Mouse (Mus musculus) cerebellum, postnatal 25 days (tissue): Measurements from ENCODE around the gene Gm19345.

Source experiments
- DNase-seq, 2 experiments: peaks; one replicate each; pipeline ENCODE4 v3.0.0; 2021; ENCODE audit warnings: mixed read lengths in 2 of 2

Gene Gm19345

DNA sequence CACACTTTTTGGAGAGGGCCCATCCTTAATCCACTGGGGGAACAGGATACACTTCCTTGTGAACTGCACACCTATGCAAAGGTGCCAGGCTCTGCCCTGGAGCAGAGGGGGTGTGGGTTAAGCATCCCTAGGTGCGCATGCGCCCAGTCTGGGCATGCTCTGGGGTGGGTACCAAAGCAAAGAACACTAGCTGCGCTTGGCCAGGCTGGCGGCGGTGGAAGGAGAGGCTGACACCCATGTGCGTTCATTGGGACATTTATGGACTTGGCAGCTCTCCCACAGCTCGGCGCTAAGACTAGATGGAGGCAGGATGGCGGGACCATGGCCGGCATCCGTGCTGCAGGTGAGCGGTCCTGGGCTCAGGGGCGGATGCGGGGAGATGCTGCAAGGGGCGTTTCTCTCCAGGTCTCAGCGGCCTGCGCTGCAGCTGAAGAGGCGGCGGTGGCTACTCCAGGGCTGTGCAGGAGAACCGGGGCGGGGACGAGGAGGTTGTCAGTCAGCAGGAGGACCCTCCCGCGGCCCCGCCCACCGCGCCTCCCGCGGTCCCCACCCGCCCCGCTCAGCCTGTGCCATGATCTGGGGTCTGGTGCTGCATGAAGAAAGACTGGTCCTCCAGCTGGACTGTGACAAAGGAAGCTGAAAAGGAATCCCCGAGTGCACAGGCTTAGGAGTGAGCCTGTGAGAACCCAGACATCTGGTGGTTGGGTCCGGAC, at the start of gene Gm19345:
TSS of gene Gm19345 (plus strand) at position 146 of the 713 bp plus-strand sequence.
- peak; percentile 19 to 45 for DNase-seq

DNA sequence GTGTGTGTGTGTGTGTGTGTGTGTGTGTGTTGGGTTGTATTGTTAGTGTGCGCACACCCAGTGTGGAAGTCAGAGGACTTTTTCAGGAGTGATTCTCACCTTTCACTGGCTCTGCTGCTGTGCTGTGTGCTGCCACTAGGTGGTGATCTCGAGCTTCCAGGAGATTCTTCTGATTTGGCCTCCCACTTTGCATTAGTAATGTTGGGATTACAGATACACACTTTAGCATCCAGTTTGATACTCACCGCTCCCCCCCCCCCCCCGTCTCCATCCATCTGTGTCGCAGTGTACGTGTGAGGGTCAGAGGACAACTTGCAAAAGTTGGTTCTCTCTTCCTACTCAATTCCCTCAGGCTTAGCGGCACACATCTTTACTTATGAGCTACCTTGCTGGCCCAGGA, 48.8 kb upstream of the Gm19345 start:
- DNase-seq = peak; percentile 57 to 80

DNA sequence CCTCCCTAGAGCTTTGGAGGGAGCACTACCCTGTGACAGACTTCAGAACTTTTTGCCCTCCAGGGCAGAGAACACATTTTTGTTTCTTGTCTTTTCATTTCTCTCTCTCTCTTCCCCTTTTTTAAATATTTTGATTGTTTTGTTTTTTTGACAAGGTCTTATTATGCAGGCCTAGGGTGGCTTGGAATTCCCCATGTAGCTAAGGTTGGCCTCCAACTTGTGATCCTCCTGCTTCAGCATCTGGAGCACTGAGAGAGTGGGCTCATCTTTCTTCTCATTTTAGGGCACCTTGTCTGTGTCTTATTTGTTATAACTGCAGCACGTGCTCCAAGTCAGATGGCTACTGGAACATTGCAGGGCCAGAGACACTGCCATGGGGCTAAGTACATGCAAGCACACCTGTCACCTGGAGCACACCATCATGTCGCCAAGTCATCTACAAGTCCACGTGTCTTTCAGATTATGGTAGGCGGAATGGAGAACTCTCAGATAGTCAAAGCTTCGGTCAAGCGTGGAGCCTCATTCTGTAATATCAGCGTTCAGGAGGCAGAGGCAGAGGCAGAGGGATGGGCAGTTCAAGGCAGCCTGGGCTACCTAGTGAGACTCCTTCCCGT, 45.3 kb upstream of the Gm19345 start:
- no peak for DNase-seq

DNA sequence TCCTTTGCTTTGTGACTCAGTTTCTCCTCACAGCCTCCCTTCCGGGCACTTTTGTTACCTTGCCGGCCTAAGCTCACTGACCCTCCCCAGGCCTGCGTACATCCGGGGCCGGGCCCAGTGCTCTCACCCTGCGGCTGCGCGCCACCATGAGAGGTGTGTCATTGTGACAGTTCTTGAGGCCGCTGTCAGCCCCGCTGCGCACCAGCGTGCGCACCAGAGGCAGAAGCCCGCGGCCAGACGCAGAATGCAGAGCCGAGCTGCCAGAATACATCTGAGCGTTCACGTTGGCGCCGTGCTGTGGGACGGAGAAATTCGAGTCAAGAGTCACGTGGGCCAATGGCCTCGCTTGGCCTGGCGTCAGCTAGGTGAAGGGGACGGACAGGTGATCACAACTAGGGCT, 42.4 kb upstream of the Gm19345 start:
- peak in 1 of 2 experiments; percentile 20 for DNase-seq

DNA sequence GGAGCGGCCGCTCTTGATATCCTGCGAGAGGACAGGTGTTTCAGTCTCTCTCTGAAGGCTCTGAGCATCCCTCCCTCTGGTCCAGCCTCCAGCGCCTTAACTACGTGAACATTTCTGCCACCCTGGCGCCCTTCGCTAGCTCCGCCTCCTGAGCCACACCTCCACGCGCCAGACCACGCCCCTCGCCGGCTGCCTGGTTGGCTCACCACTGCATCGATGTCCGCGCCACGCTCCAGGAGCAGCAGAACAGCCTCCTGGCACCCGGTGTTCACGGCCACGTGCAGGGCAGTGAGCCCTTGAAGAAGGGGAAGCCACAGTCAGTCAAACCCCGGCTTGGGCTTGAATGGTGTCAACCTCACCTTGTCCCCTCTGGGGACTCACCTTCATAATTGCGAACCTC, 40.7 kb upstream of the Gm19345 start:
- DNase-seq = peak; percentile 18 to 62

DNA sequence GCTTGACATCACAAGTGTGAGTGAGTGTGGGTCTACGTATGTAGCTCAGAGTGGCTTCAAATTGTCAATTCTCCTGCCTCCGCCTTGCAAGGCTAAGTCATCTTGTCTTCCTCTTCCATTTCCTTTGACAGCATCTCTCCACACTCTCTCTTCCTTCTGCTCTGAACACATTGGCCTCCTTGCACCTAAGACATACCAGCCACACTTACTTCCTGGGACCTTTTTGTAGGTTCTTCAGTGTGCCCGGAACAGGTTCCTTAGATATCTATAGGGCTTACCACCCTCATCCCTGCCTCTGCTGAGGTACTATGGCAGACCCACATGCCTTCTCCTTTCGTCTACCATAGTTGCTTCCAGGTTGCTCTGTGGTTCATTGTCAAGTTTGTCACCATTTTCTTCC, 38.6 kb upstream of the Gm19345 start:
- DNase-seq = no peak

DNA sequence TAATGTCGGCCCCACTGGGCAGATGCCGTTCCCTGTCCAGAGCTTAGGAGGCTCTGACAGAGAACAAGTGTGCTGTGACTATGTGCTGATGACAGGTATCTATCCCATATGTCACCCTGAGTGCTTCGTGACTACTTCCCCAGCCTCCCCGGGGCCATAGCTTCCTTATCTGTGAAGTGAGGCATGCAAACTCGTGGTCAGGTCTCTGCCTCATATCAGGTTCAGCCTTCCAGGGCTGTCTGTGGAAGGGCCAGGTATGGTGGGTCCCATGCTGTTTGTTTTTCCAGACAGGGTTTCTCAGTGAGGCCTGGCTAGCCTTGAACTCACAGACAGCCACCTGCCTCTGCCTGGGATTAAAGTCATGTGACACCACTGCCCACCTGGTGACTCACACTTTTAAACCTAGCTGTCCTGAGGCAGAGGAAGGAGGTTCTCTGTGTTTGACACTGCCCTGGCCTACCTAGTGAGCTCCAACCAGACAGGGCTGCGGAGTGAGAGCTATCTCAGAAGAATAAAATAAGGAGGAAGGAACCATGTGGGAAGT, 38.2 kb upstream of the Gm19345 start:
- no peak for DNase-seq

DNA sequence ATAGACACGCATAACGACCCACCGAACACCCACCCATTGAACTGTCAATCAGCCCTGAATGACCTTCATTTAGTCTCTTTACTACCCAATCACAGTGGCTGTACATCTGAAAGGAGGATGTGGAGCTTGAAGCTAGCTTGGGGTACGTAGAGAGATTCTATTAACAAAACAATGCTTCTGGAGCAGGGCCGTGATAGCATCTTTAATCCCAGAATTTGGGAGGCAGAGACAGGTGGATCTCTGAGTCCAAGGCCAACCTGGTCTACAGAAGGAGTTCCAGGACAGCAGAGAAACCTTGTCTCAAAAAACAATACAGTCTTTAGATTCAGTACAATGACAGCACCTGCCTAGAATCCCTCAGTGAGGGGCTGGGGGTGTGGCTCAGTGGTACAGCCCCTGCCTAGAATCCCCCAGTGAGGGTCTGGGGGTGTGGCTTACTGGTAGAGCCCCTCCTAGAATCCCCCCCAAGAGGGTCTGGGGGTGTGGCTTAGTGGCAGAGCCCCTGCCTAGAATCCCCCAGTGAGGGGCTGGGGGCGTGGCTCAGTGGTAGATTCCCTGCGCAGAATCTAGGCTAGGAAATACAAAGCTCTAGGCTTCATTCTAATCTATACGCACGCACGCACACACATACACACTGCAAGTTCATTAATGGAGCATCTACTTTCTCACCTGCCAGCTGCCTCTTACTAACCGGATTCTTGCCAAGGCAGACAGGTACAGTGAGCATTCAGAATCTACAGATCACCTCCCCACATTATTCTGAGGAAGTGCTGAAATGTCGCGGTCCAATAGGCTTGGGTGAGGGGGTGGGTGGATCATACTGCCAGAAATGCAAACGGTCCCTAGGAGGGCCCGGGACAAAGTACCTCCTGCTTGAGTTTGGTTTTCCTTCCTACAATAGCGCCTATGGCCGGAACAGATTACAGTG, 36.2 kb upstream of the Gm19345 start:
- no peak for DNase-seq

DNA sequence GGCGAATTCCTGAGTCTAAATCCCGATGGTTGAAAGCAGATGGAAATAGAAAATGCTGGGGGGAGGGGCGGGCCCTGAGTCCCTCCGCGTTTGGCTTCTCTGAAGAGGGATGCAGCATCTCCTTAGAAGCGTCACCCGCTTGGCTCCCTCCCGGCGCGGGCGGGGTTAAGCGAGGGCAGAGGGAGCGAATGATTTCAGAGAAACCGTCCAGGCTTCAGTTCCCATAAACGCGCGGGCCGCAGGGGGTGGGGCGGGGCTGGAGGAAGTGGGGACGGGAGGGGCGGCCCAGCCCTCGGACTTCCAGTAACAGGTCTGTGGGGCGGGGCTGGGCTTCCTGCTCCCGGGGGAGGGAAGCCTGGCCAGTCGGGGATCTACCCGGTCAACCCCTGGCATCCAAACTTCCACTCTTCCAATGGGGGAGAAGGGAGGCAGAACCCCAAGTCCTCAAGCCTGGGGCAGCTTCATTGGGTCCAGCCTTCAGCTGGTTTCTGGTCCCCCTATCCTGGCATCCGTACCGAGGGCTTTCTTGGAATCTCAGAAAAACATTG, 35.5 kb upstream of the Gm19345 start:
- DNase-seq = peak; percentile 25 to 67

DNA sequence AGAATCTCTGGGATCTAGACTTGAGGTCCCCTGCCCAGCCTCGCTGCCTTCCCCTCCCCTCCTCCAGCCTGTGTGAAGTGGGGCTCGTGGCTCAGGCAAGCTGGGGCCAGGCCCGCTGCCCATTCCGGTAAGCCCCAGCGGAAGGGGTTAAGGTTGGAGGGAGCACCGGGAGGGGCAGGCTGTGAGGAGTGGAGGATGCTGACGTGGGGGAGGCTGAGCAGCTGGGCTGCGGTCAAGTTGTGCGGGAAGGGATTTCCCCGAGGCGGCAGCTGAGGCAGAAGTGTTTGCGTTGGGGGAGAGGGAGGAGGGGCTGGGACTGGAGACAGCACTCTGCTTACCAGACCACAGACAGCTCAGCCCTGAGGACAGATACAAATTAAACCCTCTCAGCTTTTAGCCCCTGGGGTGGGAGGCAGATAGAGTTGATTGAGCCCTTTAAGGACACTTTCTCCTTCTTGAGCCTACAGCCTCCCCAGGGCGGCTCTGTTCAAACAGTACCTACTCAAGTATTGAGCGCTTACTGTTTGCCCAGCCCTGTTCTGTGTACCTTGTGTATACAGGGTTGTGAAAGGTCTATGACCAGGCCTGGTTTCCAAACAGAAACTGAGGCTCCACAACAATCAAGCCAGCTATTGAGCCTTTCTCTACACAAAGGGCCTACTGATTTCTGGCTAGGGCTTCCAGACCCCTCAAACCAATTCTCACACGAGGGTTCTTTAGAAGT, 34.3 kb upstream of the Gm19345 start:
- DNase-seq = no peak

DNA sequence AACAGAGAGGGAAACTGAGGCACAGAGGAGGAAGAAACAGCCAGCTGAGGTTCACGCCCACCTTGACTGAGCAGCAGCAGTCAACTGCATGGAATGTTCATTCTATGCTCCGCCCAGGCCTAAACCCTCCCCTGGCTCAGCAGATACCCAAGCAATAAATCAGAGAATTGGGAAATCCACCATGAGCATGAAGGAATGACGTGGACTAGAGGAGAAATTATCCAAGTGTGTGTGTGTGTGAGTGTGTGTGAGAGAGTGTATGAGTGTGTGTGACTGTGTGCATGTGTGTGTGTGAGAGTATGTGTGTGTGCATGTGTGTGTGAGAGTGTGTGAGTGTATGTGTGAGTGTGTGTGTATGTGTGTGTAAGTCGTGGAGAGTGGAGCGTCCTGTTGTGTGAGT, 33.4 kb upstream of the Gm19345 start:
- no peak for DNase-seq

DNA sequence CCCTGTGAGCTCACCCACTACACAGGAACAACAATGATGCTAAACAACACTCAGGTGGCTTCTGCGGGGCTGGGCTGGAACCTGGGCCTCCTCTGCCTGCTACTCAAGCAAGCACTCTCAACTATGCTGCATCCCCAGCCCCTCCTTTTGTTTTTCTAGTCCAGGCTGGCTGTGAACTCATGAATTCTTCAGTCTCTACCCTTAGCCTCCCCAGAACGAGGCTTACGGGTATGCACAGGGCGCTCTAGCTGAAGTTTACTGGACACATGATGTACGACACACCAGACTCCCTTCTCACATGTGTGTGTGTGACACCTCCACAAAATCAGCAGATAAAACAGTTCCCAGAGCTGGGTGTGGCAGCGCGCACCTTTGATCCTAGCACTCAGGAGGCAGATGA, 32.9 kb upstream of the Gm19345 start:
- no peak for DNase-seq

DNA sequence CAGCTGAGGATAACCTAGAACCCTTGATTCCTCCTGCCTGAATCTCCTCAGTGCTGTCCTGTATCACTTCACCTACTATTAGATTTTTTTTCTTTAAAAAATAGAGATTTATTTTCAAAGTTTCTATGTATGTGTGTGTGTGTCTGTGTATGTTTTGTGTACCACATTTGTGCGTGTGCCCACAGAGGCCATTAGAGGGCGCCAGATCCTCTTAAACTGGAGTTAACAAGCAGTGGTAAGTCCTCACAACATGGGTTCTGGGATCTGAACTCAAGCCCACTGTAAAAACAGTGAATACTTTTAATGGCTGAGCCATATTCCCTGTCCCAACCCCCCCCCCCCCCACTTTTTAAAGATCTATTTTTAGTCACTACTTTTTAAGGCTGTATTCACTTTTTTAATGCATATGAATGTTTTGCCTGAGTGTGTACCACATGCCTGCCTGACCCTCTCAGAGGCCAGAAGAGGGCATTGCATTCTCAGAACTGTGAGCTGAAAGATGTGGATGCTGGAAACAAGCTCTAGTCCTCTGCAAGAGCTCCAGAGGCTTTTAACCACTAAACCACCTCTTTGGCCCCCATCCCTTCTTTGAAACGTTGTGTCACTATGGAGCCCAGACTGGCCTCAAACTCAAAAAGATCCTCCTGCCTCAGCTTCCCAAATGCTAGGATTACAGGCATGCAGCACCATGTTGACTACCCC, 31.3 kb upstream of the Gm19345 start:
- DNase-seq = no peak

DNA sequence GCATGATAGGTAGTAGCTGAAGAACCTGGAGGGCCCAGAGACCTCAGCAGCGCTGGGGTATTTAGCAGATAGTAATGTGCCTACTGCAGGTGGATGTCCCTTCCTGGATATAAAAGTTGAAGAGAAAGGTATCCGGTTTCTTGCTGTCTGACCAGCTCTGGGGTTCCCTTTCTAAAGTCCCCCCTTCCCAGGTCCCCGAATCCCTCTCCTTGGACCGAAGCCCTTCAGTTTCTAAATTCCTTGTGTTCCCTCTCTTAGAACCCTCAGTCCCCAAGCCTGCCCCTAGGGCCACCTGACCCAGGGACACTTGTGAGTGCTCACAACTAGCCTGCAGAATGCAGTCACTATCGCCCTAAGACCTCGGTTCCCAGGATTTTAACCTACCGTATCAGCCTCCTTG, 30.2 kb upstream of the Gm19345 start:
- no peak for DNase-seq

DNA sequence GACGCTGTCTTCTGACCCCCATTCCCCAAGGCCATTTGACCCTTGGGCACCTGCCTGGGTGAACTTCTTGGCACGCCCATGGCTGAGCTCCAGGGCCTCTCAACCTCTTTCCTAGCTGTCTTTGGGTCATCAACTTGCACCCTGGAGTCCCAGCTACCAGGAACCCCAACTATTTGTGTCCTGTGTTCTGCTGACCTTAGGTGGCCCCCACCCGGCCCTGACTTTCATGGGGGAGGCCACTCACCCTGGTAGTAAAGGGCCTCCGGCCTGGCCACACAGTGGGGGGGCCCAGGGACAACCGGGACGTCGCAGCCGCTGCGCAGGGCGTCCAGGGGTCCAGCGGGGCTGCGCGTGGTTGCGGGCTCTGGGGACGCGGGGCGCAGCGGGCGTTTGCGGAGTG, 29.6 kb upstream of the Gm19345 start:
- DNase-seq = no peak

DNA sequence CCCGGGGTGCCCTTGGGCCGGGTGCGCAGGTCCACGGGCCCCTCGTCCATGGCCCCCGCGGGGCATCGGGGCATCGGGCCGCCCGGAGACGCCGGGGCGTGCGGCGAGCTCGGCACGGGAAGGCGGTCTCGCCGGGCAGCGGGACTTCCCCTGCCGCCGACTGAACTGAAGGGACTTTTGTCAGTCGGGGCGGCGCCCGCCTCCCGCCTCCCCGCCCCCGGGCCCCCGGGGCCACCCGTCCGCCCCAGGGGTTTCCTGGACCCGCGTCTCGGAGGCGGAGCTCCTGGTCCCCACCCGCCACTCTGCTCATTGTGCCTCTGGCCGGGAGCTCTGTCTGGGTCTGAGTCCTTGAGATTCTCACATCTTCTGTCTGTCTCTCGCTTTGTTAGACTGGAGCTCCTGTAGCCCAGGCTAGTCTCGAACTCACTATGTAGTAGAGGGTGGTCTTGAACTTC, 29.2 kb upstream of the Gm19345 start, which contains the start of gene Bcl3:
TSS of gene Bcl3 (minus strand) at position 167 of the 455 bp plus-strand sequence.
- no peak for DNase-seq

DNA sequence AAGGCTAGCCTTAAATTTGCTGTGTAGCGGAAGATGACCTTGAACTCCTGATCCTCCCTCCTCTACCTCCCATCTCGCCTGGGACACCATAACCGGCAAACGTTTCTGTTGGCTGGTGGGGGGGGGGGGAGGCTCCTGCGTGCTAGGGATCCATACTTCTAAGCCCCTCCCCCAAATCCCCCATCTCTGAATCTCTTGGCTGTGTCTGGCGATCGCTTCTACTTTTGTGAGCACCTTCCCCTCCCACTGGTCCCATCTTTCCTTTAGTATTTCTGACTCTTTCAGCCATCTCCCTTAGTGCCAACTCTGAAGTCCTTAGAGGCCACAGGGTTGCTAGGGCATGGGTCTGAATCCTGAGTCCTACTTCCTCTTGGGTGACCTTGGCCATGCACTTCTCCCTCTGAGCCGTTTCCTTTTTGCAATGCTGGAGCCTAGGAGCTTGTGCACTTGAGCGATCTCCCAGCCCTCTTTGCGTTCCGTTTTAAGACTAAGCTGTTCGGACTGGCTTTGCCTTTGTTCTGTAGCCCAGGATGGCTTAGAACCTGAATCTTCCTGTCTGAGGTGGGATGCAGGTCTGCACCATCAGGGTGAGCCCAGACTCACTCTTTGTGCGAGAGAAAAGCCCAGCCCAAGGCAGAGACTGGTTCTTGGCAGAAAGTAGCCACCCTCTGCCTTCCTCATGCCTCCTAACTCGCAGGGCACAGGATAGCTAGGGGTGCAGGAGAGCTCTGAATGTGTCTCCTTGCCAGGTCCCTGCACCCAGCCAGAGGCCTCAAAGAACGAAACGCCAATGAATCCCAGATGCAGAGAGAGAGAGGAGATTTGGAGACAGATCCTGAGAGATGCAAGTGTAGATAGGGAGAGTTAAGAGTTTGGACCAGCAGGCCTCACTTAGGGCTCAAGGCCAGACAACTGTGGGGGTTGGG, 28.3 kb upstream of the Gm19345 start:
- DNase-seq = no peak

DNA sequence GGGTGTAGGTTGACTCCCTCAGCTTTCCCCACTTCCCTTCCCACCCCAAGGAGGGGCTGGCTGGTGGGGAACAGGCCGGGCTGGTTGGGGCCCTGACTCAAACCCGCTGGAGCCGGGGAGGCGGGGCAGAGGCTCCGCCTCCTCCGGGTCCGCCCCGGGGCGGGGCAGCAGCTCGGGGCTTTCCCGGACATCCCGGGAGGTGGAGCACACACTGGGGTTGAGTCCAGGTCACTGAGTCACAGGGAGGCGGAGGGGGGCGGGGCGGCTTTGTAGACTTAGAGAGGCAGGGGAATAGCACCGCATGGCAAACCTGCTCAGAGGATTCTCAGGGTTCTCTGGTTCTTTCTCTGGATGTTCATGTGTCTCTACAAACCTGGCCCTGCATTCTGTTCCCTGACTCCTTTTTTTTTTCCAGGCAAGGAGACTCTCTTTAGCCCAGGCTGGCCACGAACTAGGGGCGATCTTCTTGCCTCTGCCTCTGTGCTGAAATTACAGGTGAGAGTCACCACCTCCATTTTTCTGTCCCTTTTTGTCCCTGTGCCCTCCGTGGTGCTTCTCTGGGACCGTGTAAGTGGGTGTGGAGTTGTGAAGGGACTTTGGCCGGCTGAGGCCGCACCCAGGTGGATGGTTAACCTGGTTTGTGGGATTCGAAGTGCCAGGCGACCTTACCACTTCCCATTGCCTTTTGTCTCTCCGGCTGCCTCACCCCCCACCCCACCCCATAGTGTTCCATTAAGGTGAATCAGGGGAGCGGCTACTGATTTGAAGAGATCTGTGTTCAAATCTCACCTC, 27.4 kb upstream of the Gm19345 start:
- peak in 1 of 2 experiments; percentile 47 for DNase-seq

DNA sequence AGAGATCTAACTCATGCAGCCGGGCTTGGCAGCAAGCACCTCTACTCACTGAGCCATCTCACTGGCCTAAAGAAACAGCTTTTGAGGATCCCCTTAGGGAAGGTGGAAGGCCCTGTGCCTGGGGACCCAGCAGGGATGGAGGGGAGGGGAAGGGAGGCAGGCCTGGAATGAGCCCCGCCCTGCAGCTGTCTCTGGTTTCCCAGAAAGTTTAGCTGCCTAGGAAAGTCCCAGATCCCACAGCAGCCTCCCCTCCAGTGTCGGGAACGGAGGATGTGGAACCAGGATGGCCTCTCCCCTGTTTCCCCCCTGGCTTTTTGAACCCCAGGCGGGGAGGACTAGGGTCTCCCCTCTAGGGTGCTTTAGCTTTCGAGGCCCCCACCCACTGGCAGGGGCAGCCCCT, 25.0 kb upstream of the Gm19345 start:
- no peak for DNase-seq
